Mouse (Mus musculus) CH12.LX (cell line): ENCODE data around the gene Acads. TPM values are rescaled to one million over a fixed set of nuclear protein-coding genes. Genes with fewer than 3 reads are reported as not detected.

ENCODE experiments used
- DNase-seq: peaks from one replicate; pipeline ENCODE4 v3.0.0-alpha.2; 2013; ENCODE audit errors: extremely low read depth
- H3K27ac ChIP-seq: 2 replicates; pipeline ENCODE4 v1.5.1; 2012; ENCODE audit warnings: low read depth, mild to moderate bottlenecking, control low read depth, moderate library complexity; ENCODE audit not compliant: insufficient read depth
- H3K27me3 ChIP-seq: replicated peaks from 2 replicates; pipeline ENCODE3; 2012; ENCODE audit warnings: inconsistent platforms
- H3K36me3 ChIP-seq, 2 experiments: replicated peaks in 1 of 2; 2 replicates each; pipeline versions ENCODE3 to v1.6.1; 2012; ENCODE audit warnings: inconsistent platforms in 1 of 2, low read length in 1 of 2, mild to moderate bottlenecking in 1 of 2, mixed read lengths in 1 of 2, moderate library complexity in 1 of 2; ENCODE audit not compliant: control insufficient read depth in 1 of 2, insufficient read depth in 1 of 2
- H3K4me1 ChIP-seq, 2 experiments: 2 replicates each; pipeline ENCODE4 v1.6.1; 2012; ENCODE audit warnings: inconsistent platforms in 1 of 2, moderate library complexity in 1 of 2; ENCODE audit not compliant: insufficient read depth in 2 of 2, control insufficient read depth in 1 of 2
- H3K4me2 ChIP-seq: 2 replicates; pipeline ENCODE4 v1.6.1; 2012; ENCODE audit warnings: low read depth, mild to moderate bottlenecking, control low read depth; ENCODE audit not compliant: poor library complexity, insufficient read depth, severe bottlenecking
- H3K4me3 ChIP-seq, 3 experiments: fragments of 150-350 bp in 1 of 3; sonication (generic) in 1 of 3; replicated peaks in 1 of 3; 2 replicates each; pipeline versions ENCODE3 to v1.5.1; 2011 to 2012; ENCODE audit warnings: low read depth in 2 of 3, low read length in 2 of 3, mild to moderate bottlenecking in 2 of 3, moderate library complexity in 2 of 3, control low read depth in 1 of 3, improper control_type of control experiment in 1 of 3, inconsistent platforms in 1 of 3, mixed read lengths in 1 of 3; ENCODE audit not compliant: poor library complexity in 1 of 3
- H3K79me2 ChIP-seq: replicated peaks from 2 replicates; pipeline ENCODE4 v1.6.1; 2012; ENCODE audit warnings: mild to moderate bottlenecking, moderate library complexity; ENCODE audit not compliant: control insufficient read depth, poor library complexity, insufficient read depth, severe bottlenecking; ENCODE audit errors: extremely low read depth
- H3K9ac ChIP-seq: 2 replicates; pipeline ENCODE4 v1.6.1; 2012; ENCODE audit warnings: low read depth, mild to moderate bottlenecking, control low read depth, moderate library complexity; ENCODE audit not compliant: insufficient read depth
- H3K9me3 ChIP-seq: replicated peaks from 2 replicates; pipeline ENCODE3; 2012; ENCODE audit warnings: low read length, inconsistent platforms, mixed read lengths
- BHLHE40 ChIP-seq: IDR thresholded peaks from 2 replicates; pipeline ENCODE4 v1.6.1; 2011; ENCODE audit warnings: mild to moderate bottlenecking, low read depth, low read length, improper control_type of control experiment
- CHD1 ChIP-seq: IDR thresholded peaks from 2 replicates; pipeline ENCODE4 v1.6.1; 2012; ENCODE audit warnings: low read depth, low read length, improper control_type of control experiment, inconsistent platforms
- CHD2 ChIP-seq: IDR thresholded peaks from 2 replicates; pipeline ENCODE4 v1.6.1; 2011; ENCODE audit warnings: low read length, improper control_type of control experiment
- CTCF ChIP-seq, 2 experiments: IDR thresholded peaks in 1 of 2; conservative IDR thresholded peaks in 1 of 2; 2 replicates each; pipeline ENCODE4 v1.5.1; 2011 to 2012; ENCODE audit warnings: low read depth in 2 of 2, low read length in 2 of 2, improper control_type of control experiment in 1 of 2, inconsistent platforms in 1 of 2, mild to moderate bottlenecking in 1 of 2, moderate library complexity in 1 of 2
- E2F4 ChIP-seq: IDR thresholded peaks from 2 replicates; pipeline ENCODE4 v1.6.1; 2011; ENCODE audit warnings: low read depth, low read length, improper control_type of control experiment; ENCODE audit not compliant: insufficient replicate concordance
- ELF1 ChIP-seq: IDR thresholded peaks from 2 replicates; pipeline ENCODE4 v1.6.1; 2014; ENCODE audit warnings: low read depth, mild to moderate bottlenecking, inconsistent platforms, low read length, improper control_type of control experiment
- GABPA ChIP-seq: IDR thresholded peaks from 2 replicates; pipeline ENCODE4 v1.6.1; 2012; ENCODE audit warnings: low read depth, low read length, improper control_type of control experiment, inconsistent platforms; ENCODE audit not compliant: insufficient replicate concordance
- JUN ChIP-seq: IDR thresholded peaks from 2 replicates; pipeline ENCODE4 v1.6.1; 2011; ENCODE audit warnings: low read depth, mild to moderate bottlenecking, low read length, improper control_type of control experiment, moderate library complexity; ENCODE audit not compliant: insufficient read depth
- JUND ChIP-seq: conservative IDR thresholded peaks from 2 replicates; pipeline ENCODE4 v1.6.1; 2011; ENCODE audit warnings: low read depth, low read length, improper control_type of control experiment
- MAX ChIP-seq: IDR thresholded peaks from 2 replicates; pipeline ENCODE4 v1.6.1; 2011; ENCODE audit warnings: low read length, improper control_type of control experiment
- MYC ChIP-seq: IDR thresholded peaks from 2 replicates; pipeline ENCODE4 v1.6.1; 2011; ENCODE audit warnings: low read depth, mild to moderate bottlenecking, improper control_type of control experiment, low read length
- NELFE ChIP-seq: IDR thresholded peaks from 2 replicates; pipeline ENCODE4 v1.6.1; 2011; ENCODE audit warnings: low read depth, low read length, improper control_type of control experiment
- NRF1 ChIP-seq: IDR thresholded peaks from 2 replicates; pipeline ENCODE4 v1.6.1; 2014; ENCODE audit warnings: low read depth, mild to moderate bottlenecking, inconsistent platforms, low read length, improper control_type of control experiment, moderate library complexity
- POLR2A ChIP-seq: IDR thresholded peaks from 2 replicates; pipeline ENCODE4 v1.6.1; 2011; ENCODE audit warnings: low read depth, mild to moderate bottlenecking, improper control_type of control experiment, low read length
- POLR2AphosphoS2 ChIP-seq: IDR thresholded peaks from 2 replicates; pipeline ENCODE4 v1.6.1; 2011; ENCODE audit warnings: low read depth, low read length, improper control_type of control experiment
- RAD21 ChIP-seq: IDR thresholded peaks from 2 replicates; pipeline ENCODE4 v1.6.1; 2011; ENCODE audit warnings: low read depth, mild to moderate bottlenecking, low read length, improper control_type of control experiment, moderate library complexity
- RCOR1 ChIP-seq: conservative IDR thresholded peaks from 2 replicates; pipeline ENCODE4 v1.6.1; 2012; ENCODE audit warnings: low read depth, mild to moderate bottlenecking, inconsistent platforms, low read length, improper control_type of control experiment
- TBP ChIP-seq: conservative IDR thresholded peaks from 2 replicates; pipeline ENCODE4 v1.6.1; 2011; ENCODE audit warnings: low read depth, low read length, improper control_type of control experiment
- TCF12 ChIP-seq: IDR thresholded peaks from 2 replicates; pipeline ENCODE4 v1.6.1; 2014; ENCODE audit warnings: low read depth, mild to moderate bottlenecking, inconsistent platforms, low read length, improper control_type of control experiment
- UBTF ChIP-seq: IDR thresholded peaks from 2 replicates; pipeline ENCODE4 v1.6.1; 2012; ENCODE audit warnings: low read depth, mild to moderate bottlenecking, inconsistent platforms, low read length, improper control_type of control experiment, moderate library complexity
- USF2 ChIP-seq: conservative IDR thresholded peaks from 2 replicates; pipeline ENCODE4 v1.6.1; 2011; ENCODE audit warnings: low read depth, low read length, improper control_type of control experiment
- ZC3H11A ChIP-seq: IDR thresholded peaks from 2 replicates; pipeline ENCODE4 v1.6.1; 2012; ENCODE audit warnings: low read depth, mild to moderate bottlenecking, inconsistent platforms, low read length, improper control_type of control experiment
- ZKSCAN1 ChIP-seq: IDR thresholded peaks from 2 replicates; pipeline ENCODE4 v1.6.1; 2012; ENCODE audit warnings: low read depth, inconsistent platforms, low read length, improper control_type of control experiment, borderline replicate concordance
- ZMIZ1 ChIP-seq: IDR thresholded peaks from 2 replicates; pipeline ENCODE4 v1.6.1; 2012; ENCODE audit warnings: low read depth, mild to moderate bottlenecking, inconsistent platforms, low read length, improper control_type of control experiment
- ZNF384 ChIP-seq: IDR thresholded peaks from 2 replicates; pipeline ENCODE4 v1.6.1; 2012; ENCODE audit warnings: low read depth, low read length, improper control_type of control experiment, inconsistent platforms
- dilution Hi-C: fragments of 300-500 bp; cut with MboI; formaldehyde crosslinking; loops from 2 replicates; pipeline ENCODE4 v1.14.3; 2020; ENCODE audit warnings: low sequenced_read_pairs; ENCODE audit not compliant: extremely low pct_unique_long_range_greater_than_20kb, extremely low pct_ligation_motif_present
- in situ Hi-C: fragments of 300-500 bp; cut with MboI; formaldehyde crosslinking; loops from 3 replicates; pipeline ENCODE4 v1.14.3; 2019; ENCODE audit warnings: low sequenced_read_pairs, low pct_ligation_motif_present, low pct_unique_long_range_greater_than_20kb, mixed read lengths
- polyA plus RNA-seq: library from polyadenylated mRNA; unstranded; fragments of >175 nt; gene quantifications from 2 replicates; pipeline ENCODE4 v1.2.1, GENCODE M21; 2012; ENCODE audit warnings: low read depth; ENCODE audit not compliant: insufficient read length
- total RNA-seq, 2 experiments: library from RNA; depleted of rRNA; stranded (reverse); fragments of 300-350 nt in 1 of 2; fragments of >200 nt in 1 of 2; gene quantifications; 2 replicates each; pipeline ENCODE4 v1.2.3; 2012 to 2014

Gene Acads
- total and polyA plus RNA-seq, 3 experiments, result 43.0 to 57.8 (median 43.1) TPM

DNA sequence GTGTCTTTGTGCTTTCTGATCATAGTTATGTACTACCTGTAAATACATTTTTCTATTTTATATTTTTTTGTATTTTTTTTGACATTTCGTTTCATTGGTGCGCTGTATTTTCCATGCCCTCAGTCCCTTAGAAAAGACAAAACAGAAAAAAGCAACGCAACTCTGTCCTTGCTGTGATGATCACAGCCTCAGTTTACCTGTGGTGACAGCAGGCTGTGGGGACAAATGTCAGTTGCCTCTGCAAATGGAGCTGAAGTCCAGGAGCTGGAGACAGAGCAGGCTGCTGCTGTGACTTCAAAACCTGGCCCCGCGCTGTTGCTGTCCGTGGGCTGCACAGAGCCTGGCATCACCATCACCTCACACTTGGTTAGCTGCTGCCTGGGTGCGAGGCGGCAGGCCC lies 21.0 kb downstream of the Acads start, which contains the start of gene Gm10401:
Gene Gm10401, minus strand, starts transcription at position 101 of the 400 bp plus-strand sequence.
- Histone ChIP-seq H3K79me2 (no peaks in the 10 kb centered on the region), H3K9me3 (no peaks in the 10 kb centered on the region), H3K4me1 (no peaks in the 10 kb centered on the region), H3K27me3 (no peaks in the 10 kb centered on the region), H3K27ac (no peak within 1 kb of the TSS), H3K4me2 (no peak within 1 kb of the TSS), H3K4me3 (no peak within 1 kb of the TSS), H3K9ac (no peak within 1 kb of the TSS), H3K36me3 (peaks cover 47 to 85% of the 10 kb centered on the region in 2 experiments)
- dilution Hi-C loops (no loop called here), in situ Hi-C loops (no loop called here)
- TF ChIP-seq GABPA, result no peak
- no peak for TF ChIP-seq E2F4
- TF ChIP-seq ZKSCAN1, result no peak
- TF ChIP-seq CHD2, result no peak
- TF ChIP-seq NRF1, result no peak
- no peak for TF ChIP-seq ZNF384
- no peak for TF ChIP-seq ZMIZ1
- no peak for TF ChIP-seq UBTF
- no peak for TF ChIP-seq ELF1
- no peak for TF ChIP-seq TCF12
- TF ChIP-seq ZC3H11A, result no peak
- TF ChIP-seq JUN, result no peak
- TF ChIP-seq RCOR1, result no peak
- no peak for TF ChIP-seq JUND
- TF ChIP-seq BHLHE40, result no peak
- no peak for TF ChIP-seq MYC
- TF ChIP-seq TBP, result no peak
- no peak for DNase-seq

DNA sequence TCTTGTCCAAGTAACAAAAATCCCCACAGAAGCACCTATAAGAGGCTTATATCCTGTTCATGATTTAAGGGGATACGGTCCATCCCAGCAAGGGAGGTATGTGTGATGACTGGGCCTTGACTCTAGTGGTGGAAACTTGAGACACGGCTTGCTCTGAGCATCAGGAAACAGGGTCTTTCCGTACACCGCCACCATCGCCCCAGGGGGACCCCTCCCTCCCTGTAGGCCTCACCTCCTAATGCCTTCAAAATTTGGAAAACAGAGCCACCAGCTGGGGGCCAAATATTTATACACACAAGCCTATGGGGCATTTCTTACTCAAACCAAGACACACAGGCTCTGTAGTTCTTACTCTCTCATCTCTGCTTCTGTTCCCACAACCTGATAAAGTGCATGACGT lies 27.4 kb downstream of the Acads start:
- in situ Hi-C loops, result no loop called here
- no peak for DNase-seq
- H3K36me3 ChIP-seq, result peaks cover 56 to 92% of the 10 kb centered on the region in 2 experiments

More for the DNA sequence above, 27.4 kb downstream of the Acads start:
- no peak overlapping the region for H3K4me2 ChIP-seq
- no peaks in the 10 kb centered on the region for H3K79me2 ChIP-seq
- peaks cover 4% of the 10 kb centered on the region for H3K9me3 ChIP-seq
- no peak for TF ChIP-seq NELFE
- TF ChIP-seq CHD1, result no peak
- no peak for TF ChIP-seq BHLHE40
- no peak for TF ChIP-seq MAX
- no peak for TF ChIP-seq UBTF
- no peak for TF ChIP-seq USF2
- no peak for TF ChIP-seq RCOR1
- TF ChIP-seq ZKSCAN1, result no peak
- no peak for TF ChIP-seq POLR2AphosphoS2
- no peak for TF ChIP-seq MYC
- no peak for TF ChIP-seq GABPA
- TF ChIP-seq ZNF384, result no peak
- no peak for TF ChIP-seq CTCF (conservative IDR thresholded peaks at IDR 0.05 in 1 of 2, IDR thresholded peaks at IDR 0.05 in 1 of 2; ENCODE audit: low read depth in 2 of 2, low read length in 2 of 2)
- TF ChIP-seq RAD21, result no peak
- TF ChIP-seq POLR2A, result no peak
- H3K4me3 ChIP-seq, result no peak overlapping the region
- peaks cover 0 to 10% of the 10 kb centered on the region in 2 experiments; a peak in 1 of 4 replicates for H3K4me1 ChIP-seq
- H3K27me3 ChIP-seq, result no peaks in the 10 kb centered on the region
- dilution Hi-C loops, result no loop called here
- no peak overlapping the region for H3K9ac ChIP-seq
- no peak overlapping the region for H3K27ac ChIP-seq
